Mouse (Mus musculus) heart, embryonic 11.5 days (tissue): ENCODE data around the gene Nuak2. TPM values are rescaled to one million over a fixed set of nuclear protein-coding genes. Genes with fewer than 3 reads are reported as not detected.
A peak's percentile ranks its signal among the peaks of the same experiment; 100 is the strongest.

ENCODE experiments used
- ATAC-seq: fragments of 200-750 bp; cut with Nextera tagmentation; replicated peaks from 2 replicates; pipeline ENCODE4 v1.8.0; 2017; ENCODE audit warnings: moderate library complexity; ENCODE audit not compliant: insufficient number of reproducible peaks, low FRiP score, low TSS enrichment
- H3K27ac ChIP-seq: fragments of 300-500 bp; sonication (generic); 2 replicates; pipeline ENCODE4 v1.5.1; 2014; ENCODE audit warnings: mild to moderate bottlenecking, low read depth, low read length
- H3K27me3 ChIP-seq: fragments of 300-500 bp; sonication (generic); 2 replicates; pipeline ENCODE4 v1.6.1; 2014; ENCODE audit warnings: mild to moderate bottlenecking, low read length, mixed read lengths; ENCODE audit not compliant: control insufficient read depth, insufficient read depth
- H3K36me3 ChIP-seq: fragments of 300-500 bp; sonication (generic); 2 replicates; pipeline ENCODE4 v1.6.1; 2014; ENCODE audit warnings: mild to moderate bottlenecking, low read length, moderate library complexity, mixed read lengths; ENCODE audit not compliant: control insufficient read depth, insufficient read depth
- H3K4me1 ChIP-seq: fragments of 300-500 bp; sonication (generic); 2 replicates; pipeline ENCODE4 v1.6.1; 2014; ENCODE audit warnings: low read length; ENCODE audit not compliant: control insufficient read depth, insufficient read depth
- H3K4me2 ChIP-seq: fragments of 300-500 bp; sonication (generic); 2 replicates; pipeline ENCODE4 v1.6.1; 2014; ENCODE audit warnings: mild to moderate bottlenecking, moderate library complexity
- H3K4me3 ChIP-seq: fragments of 300-500 bp; sonication (generic); 2 replicates; pipeline ENCODE4 v1.5.1; 2014; ENCODE audit warnings: low read depth, low read length
- H3K9ac ChIP-seq: fragments of 300-500 bp; sonication (generic); 2 replicates; pipeline ENCODE4 v1.6.1; 2014; ENCODE audit warnings: mild to moderate bottlenecking, low read depth, low read length, moderate library complexity
- H3K9me3 ChIP-seq: fragments of 300-500 bp; sonication (generic); replicated peaks from 2 replicates; pipeline ENCODE4 v1.6.1; 2016; ENCODE audit warnings: low read length; ENCODE audit not compliant: control insufficient read depth
- WGBS: fragments of 180-500 bp; shearing (Covaris S2); extraction: QIAGEN DNeasy Blood & Tissue Kit; methylation state at CpG from one replicate; pipeline ENCODE4 v1.1.7; 2014; ENCODE audit not compliant: insufficient replicate concordance; 5-methylcytosine and 5-hydroxymethylcytosine counted together
- polyA plus RNA-seq: library from polyadenylated mRNA; unstranded; fragments of >200 nt; fragmentation: Nextera tagmentation; extraction: Ambion mirVana; gene quantifications from 2 replicates; pipeline ENCODE4 v1.2.1, GENCODE M21; 2014

Nuak2 gene
- polyA plus RNA-seq, 1 experiment from 2014 or later: 2.6 TPM

DNA sequence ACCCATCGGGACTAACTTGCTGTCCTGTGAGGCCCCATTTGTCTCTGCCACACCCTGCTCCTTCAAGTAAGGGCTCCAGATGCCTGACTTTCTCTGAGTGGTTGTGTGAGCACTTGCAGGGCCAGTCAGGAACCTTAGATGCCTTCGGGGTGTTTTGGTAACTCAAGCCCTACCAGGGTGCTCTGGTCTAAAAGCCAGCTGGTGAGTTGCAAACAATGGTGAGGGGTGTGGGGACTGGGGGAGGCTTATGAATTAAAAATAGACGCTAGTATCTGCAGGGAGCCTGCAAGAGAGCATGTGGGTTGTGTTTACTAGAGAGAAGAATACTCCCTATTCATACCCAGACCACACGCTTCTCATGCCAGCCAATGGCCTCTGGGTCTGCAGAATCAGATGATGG lies 59.3 kb downstream of the Nuak2 start:
- H3K4me2 ChIP-seq: peak overlapping the region; percentile 43

DNA sequence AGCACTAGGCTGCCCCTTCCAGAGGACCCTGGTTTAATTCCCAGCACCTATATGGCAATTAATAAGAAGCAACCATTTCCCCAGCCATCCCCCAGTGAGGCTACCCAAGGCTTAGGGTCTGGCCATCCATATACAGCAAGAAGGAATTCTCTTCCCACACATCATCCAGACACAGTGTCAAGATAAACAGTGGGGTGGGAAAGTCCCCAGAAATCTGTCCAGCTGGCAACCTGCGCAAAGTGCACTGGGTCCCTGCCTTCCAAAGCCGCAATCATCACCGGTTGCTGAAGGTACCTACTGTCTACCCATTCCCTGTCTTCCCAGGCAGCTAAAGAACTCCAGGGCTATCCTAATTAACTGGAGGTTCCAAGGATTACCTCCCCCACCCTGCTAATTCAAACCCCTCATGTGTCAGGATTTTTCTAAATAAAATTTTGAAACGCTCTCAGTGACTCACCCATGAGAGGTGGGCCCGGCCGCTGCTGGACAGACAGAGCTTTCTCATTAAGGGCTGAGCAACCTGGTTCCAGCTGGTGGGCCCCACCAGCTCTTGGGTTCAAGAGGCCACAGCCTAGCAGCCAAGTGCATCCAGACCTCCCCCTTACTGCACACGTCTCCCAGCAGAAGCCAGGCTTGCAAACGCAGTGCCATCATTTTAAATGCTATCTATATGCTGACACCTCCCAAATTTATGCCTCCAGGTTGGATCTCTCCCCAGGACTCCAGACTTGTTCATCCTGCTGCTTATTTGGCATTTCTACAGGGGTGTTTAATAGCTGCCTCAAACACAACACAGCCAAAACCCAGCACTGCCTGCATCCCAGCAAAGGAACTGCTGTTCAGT lies 60.5 kb downstream of the Nuak2 start:
- Histone ChIP-seq H3K27me3 (no peaks in the 10 kb centered on the region), H3K36me3 (peaks cover 4% of the 10 kb centered on the region; the same call in 1 of the 2 replicates), H3K9ac (0 out of 2 replicates have a peak overlapping the region, but pooled peaks have one; percentile 17), H3K4me2 (no peak overlapping the region; the same call in 1 of the 2 replicates), H3K9me3 (no peaks in the 10 kb centered on the region), H3K4me1 (peaks cover 60% of the 10 kb centered on the region), H3K27ac (no peak overlapping the region), H3K4me3 (no peak overlapping the region)
- WGBS: 78% methylated on average over 8 of the region's 8 CpGs
- ATAC-seq: no peak

More for the DNA sequence above, 59.3 kb downstream of the Nuak2 start:
- H3K4me3 ChIP-seq: no peak overlapping the region
- H3K9ac ChIP-seq: no peak overlapping the region
- peaks cover 4% of the 10 kb centered on the region; the same call in 1 of the 2 replicates for H3K36me3 ChIP-seq
- peaks cover 68% of the 10 kb centered on the region for H3K4me1 ChIP-seq
- no peaks in the 10 kb centered on the region for H3K9me3 ChIP-seq
- WGBS: 38% methylated on average over 4 of the region's 4 CpGs
- peak overlapping the region; percentile 73 for H3K27ac ChIP-seq
- no peak for ATAC-seq
- H3K27me3 ChIP-seq: no peaks in the 10 kb centered on the region

DNA sequence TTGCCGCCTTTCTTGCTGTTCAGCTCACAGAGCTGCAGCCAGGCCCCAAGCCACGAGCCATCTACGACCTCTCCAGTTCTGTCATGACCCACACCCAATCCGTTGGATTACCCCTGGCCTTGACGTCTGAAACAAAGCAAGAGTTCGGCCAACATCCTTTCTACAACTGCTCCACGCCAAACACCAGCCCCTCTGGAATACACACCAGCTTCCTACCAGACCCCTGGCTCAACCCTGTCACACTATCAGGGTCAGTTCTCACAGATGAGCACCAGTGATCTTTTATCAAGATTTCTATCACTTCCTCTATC lies 61.1 kb downstream of the Nuak2 start:
- peaks cover 4% of the 10 kb centered on the region; the same call in 1 of the 2 replicates for H3K36me3 ChIP-seq
- WGBS: 59% methylated on average over 7 of the region's 7 CpGs
- no peak for ATAC-seq
- H3K27me3 ChIP-seq: no peaks in the 10 kb centered on the region
- H3K27ac ChIP-seq: no peak overlapping the region
- H3K4me3 ChIP-seq: no peak overlapping the region
- peaks cover 55% of the 10 kb centered on the region for H3K4me1 ChIP-seq
- 0 out of 2 replicates have a peak overlapping the region, but pooled peaks have one; percentile 17 for H3K9ac ChIP-seq
- H3K9me3 ChIP-seq: no peaks in the 10 kb centered on the region
- H3K4me2 ChIP-seq: no peak overlapping the region; the same call in 1 of the 2 replicates

DNA sequence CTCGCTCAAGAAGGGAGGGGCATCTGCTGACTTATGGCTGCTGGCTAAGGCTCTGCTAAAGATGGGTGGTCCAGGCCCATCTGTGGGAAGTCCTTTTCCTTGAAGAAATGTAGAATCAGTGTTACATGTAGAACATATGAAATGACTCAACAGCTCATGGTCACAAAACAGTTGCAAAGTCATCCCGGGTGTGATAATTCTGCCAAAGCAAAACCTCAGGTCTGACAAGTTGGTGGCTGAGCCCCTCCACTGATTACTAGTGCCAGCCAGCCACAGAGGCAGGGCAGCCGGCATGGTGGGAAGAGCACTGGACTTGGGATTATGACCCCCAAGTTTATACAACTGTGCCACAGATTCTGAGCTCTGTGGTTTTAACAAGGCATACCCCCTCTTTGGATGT lies 61.9 kb downstream of the Nuak2 start:
- Histone ChIP-seq H3K4me1 (peaks cover 49% of the 10 kb centered on the region), H3K9ac (no peak overlapping the region), H3K4me3 (no peak overlapping the region), H3K4me2 (no peak overlapping the region), H3K27me3 (no peaks in the 10 kb centered on the region), H3K36me3 (peaks cover 4% of the 10 kb centered on the region; the same call in 1 of the 2 replicates), H3K9me3 (no peaks in the 10 kb centered on the region), H3K27ac (no peak overlapping the region)
- no peak for ATAC-seq
- WGBS: 81% methylated on average over 3 of the region's 3 CpGs

DNA sequence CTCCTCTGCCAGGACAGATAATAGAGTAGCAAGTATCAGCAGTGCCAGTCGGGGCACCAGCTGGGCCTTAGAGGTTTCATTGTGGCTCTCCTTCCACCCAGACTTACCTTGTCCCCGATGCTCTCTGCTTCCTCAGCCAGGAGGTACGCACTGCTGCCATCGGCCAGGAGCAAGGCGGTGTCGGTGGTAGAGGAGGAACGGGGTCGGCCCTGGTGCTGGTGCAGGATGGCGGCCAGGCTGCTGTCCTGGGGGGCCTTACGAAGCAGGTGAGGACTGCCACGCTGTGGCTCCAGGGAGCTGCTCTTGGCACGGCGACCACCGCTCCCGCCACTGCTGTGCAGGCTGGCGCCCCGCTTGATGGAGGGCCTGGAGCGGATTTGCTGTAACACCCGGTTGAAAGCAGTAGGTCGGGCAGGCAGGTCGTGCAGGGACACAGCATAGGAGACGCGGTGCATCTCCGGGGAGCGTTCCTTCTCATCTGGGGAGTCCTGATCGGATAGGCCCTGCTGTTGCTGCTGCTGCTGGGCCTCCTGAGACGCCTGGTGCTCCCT lies 64.7 kb downstream of the Nuak2 start:
- H3K4me1 ChIP-seq: peaks cover 34% of the 10 kb centered on the region

DNA sequence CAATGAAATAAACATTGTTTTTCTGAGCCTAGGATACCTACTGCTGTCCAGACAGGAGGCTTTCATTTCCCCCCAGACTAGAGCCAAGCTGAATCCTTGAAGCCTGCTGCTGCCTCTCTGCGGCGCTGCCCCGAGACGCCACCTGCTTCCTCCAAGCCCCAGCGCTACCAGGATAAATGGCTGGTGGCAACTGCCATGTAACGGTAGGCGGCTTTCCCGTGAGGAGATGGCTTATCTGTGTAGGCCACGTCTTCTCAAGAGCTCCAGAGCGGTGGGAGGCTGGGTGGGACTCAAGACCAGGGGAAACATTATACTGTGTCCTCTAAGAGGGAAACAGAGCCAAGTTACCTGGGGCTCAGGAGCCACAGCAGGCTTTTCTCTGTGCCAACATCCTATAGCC lies 66.0 kb downstream of the Nuak2 start:
- H3K4me3 ChIP-seq: no peak overlapping the region
- no peak overlapping the region for H3K9ac ChIP-seq
- H3K27me3 ChIP-seq: no peaks in the 10 kb centered on the region
- no peaks in the 10 kb centered on the region for H3K9me3 ChIP-seq
- H3K36me3 ChIP-seq: peaks cover 4% of the 10 kb centered on the region; the same call in 1 of the 2 replicates
- H3K4me1 ChIP-seq: peaks cover 29% of the 10 kb centered on the region
- no peak overlapping the region for H3K27ac ChIP-seq
- H3K4me2 ChIP-seq: peak overlapping the region; percentile 41; the same call in 1 of the 2 replicates
- 62% methylated on average over 10 of the region's 10 CpGs for WGBS
- ATAC-seq: peak; percentile 58; the same call in 1 of the 2 replicates

More for the DNA sequence above, 64.7 kb downstream of the Nuak2 start:
- no peak overlapping the region for H3K4me2 ChIP-seq
- no peak overlapping the region for H3K9ac ChIP-seq
- peaks cover 4% of the 10 kb centered on the region; the same call in 1 of the 2 replicates for H3K36me3 ChIP-seq
- no peaks in the 10 kb centered on the region for H3K9me3 ChIP-seq
- 86% methylated on average over 27 of the region's 27 CpGs for WGBS
- ATAC-seq: no peak
- no peak overlapping the region for H3K27ac ChIP-seq
- no peak overlapping the region for H3K4me3 ChIP-seq
- no peaks in the 10 kb centered on the region for H3K27me3 ChIP-seq

Other genes with a start within 250 kb of the Nuak2 start
- 8.1 and 11.1 TPM in 2 replicates for gene Mfsd4a, start 248.1 kb upstream of the Nuak2 start, polyA plus RNA-seq
- gene Cdk18, start 176.4 kb upstream of the Nuak2 start, polyA plus RNA-seq: 4.2 and 4.4 TPM in 2 replicates
- not detected in 2 replicates for gene Lemd1, start 124.7 kb upstream of the Nuak2 start, polyA plus RNA-seq
- 0.03 TPM in 1 of 2 replicates, not detected in the other for gene AC124108.1, start 124.7 kb upstream of the Nuak2 start, polyA plus RNA-seq
- gene Gm10188, start 86.4 kb upstream of the Nuak2 start, polyA plus RNA-seq: not detected in 2 replicates
- 0.45 and 0.56 TPM in 2 replicates for gene Klhdc8a, start 17.5 kb upstream of the Nuak2 start, polyA plus RNA-seq
- 10.4 and 14.6 TPM in 2 replicates for gene Tmcc2, start 75.2 kb downstream of the Nuak2 start, polyA plus RNA-seq
- 11.6 and 11.9 TPM in 2 replicates for gene Dstyk, start 101.4 kb downstream of the Nuak2 start, polyA plus RNA-seq
- gene Rbbp5, start 161.2 kb downstream of the Nuak2 start, polyA plus RNA-seq: 32.4 and 40.1 TPM in 2 replicates
- gene Tmem81, start 190.1 kb downstream of the Nuak2 start, polyA plus RNA-seq: 1.1 and 1.3 TPM in 2 replicates
- 0.09 and 0.35 TPM in 2 replicates for gene Cntn2, start 227.1 kb downstream of the Nuak2 start, polyA plus RNA-seq